Mouse (Mus musculus) liver, postnatal 0 days (tissue): Measurements from ENCODE around the gene Gm156. TPM values are rescaled to one million over a fixed set of nuclear protein-coding genes. Genes with fewer than 3 reads are reported as not detected.

ENCODE experiments used
- ATAC-seq: fragments of 200-750 bp; cut with Nextera tagmentation; 2 replicates; pipeline ENCODE4 v1.8.0; 2017; ENCODE audit warnings: mild to moderate bottlenecking, moderate library complexity
- DNase-seq: peaks from one replicate; pipeline ENCODE4 v3.0.0-alpha.2; 2016
- H3K27ac ChIP-seq: fragments of 300-500 bp; sonication (generic); 2 replicates; pipeline ENCODE4 v1.5.1; 2014; ENCODE audit warnings: antibody characterized with exemption, moderate library complexity, mild to moderate bottlenecking, low read depth
- H3K27me3 ChIP-seq: fragments of 300-500 bp; sonication (generic); 2 replicates; pipeline ENCODE4 v1.6.1; 2014; ENCODE audit warnings: low read length, control low read depth, mixed read lengths; ENCODE audit not compliant: insufficient read depth
- H3K36me3 ChIP-seq: fragments of 300-500 bp; sonication (generic); replicated peaks from 2 replicates; pipeline ENCODE4 v1.6.1; 2014; ENCODE audit warnings: mild to moderate bottlenecking, control low read depth, low read length, moderate library complexity, mixed read lengths; ENCODE audit not compliant: insufficient read depth
- H3K4me1 ChIP-seq: fragments of 300-500 bp; sonication (generic); 2 replicates; pipeline ENCODE4 v1.6.1; 2014; ENCODE audit warnings: antibody characterized with exemption, mild to moderate bottlenecking, control low read depth; ENCODE audit not compliant: insufficient read depth
- H3K4me2 ChIP-seq: fragments of 300-500 bp; sonication (generic); 2 replicates; pipeline ENCODE4 v1.6.1; 2014; ENCODE audit warnings: low read depth, mild to moderate bottlenecking, low read length, moderate library complexity, mixed read lengths
- H3K4me3 ChIP-seq: fragments of 300-500 bp; sonication (generic); 2 replicates; pipeline ENCODE4 v1.5.1; 2014; ENCODE audit warnings: low read depth, low read length
- H3K9ac ChIP-seq: fragments of 300-500 bp; sonication (generic); replicated peaks from 2 replicates; pipeline ENCODE4 v1.6.1; 2014; ENCODE audit warnings: mild to moderate bottlenecking, moderate library complexity
- H3K9me3 ChIP-seq: fragments of 300-500 bp; sonication (generic); 2 replicates; pipeline ENCODE4 v1.6.1; 2016; ENCODE audit warnings: mild to moderate bottlenecking, control low read depth, low read length, mixed read lengths
- CTCF ChIP-seq: sonication (generic); IDR thresholded peaks from 2 replicates; pipeline ENCODE4 v1.5.1; 2016; ENCODE audit warnings: antibody characterized with exemption, low read depth
- EP300 ChIP-seq: IDR thresholded peaks from 2 replicates; pipeline ENCODE4 v1.6.1; 2016; ENCODE audit warnings: antibody characterized with exemption, low read depth, mild to moderate bottlenecking
- WGBS: fragments of 180-500 bp; shearing (Covaris S2); extraction: QIAGEN DNeasy Blood & Tissue Kit; methylation state at CpG from one replicate; pipeline ENCODE4 v1.1.7; 2014; ENCODE audit not compliant: insufficient replicate concordance; 5-methylcytosine and 5-hydroxymethylcytosine counted together
- polyA plus RNA-seq: library from polyadenylated mRNA; unstranded; fragments of >200 nt; fragmentation: Nextera tagmentation; extraction: Ambion mirVana; gene quantifications from 2 replicates; pipeline ENCODE4 v1.2.1, GENCODE M21; 2015

Gm156 gene
- polyA plus RNA-seq, 1 experiment from 2014 or later, result not detected

- Histone ChIP-seq H3K27ac (no peak within 1 kb of the TSS), H3K9me3 (no peaks in the 10 kb centered on the region), H3K4me2 (no peak within 1 kb of the TSS), H3K9ac (no peak within 1 kb of the TSS), H3K27me3 (no peaks in the 10 kb centered on the region), H3K4me1 (no peaks in the 10 kb centered on the region), H3K4me3 (no peak within 1 kb of the TSS), H3K36me3 (no peaks in the 10 kb centered on the region)
- ATAC-seq, result no peak
- no peak for TF ChIP-seq EP300
- no peak for TF ChIP-seq CTCF
- WGBS, result 8% methylated on average over 2 of the region's 2 CpGs
- no peak for DNase-seq
Observed at GRCm38 (mm10) chr6:129740069-129740721, 43.9 kb downstream of the Gm156 start, which contains the start of gene Klri2. Gene Klri2, minus strand, starts transcription at chr6:129740484.

DNA sequence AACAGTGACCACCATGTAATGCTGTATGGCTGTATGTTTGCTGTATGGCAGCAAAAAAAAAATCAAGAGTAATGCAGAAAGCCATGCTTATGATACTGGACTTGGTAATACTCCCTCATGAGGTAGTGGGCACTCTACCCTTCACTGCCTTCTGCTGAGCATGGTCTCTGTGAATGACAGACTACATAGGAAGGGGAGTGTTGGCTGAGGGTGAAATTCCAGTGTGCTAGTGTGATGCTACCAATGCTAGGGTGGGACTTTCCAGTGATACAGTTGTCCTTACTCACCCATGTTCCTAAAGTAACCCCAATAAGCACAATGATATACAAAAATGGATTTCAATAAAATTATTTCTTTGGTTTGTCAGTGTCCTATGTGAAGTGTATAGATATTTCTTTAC lies 47.7 kb downstream of the Gm156 start:
- DNase-seq (no peak), ATAC-seq (no peak)
- H3K9ac ChIP-seq, result no peak overlapping the region
- no peaks in the 10 kb centered on the region for H3K27me3 ChIP-seq
- TF ChIP-seq CTCF, result no peak
- H3K27ac ChIP-seq, result no peak overlapping the region
- no peaks in the 10 kb centered on the region for H3K4me1 ChIP-seq
- no peaks in the 10 kb centered on the region for H3K36me3 ChIP-seq
- H3K9me3 ChIP-seq, result no peaks in the 10 kb centered on the region
- no peak overlapping the region for H3K4me2 ChIP-seq
- H3K4me3 ChIP-seq, result no peak overlapping the region

- Histone ChIP-seq H3K27me3 (no peaks in the 10 kb centered on the region), H3K4me1 (no peaks in the 10 kb centered on the region), H3K9me3 (no peaks in the 10 kb centered on the region), H3K4me3 (no peak overlapping the region), H3K27ac (no peak overlapping the region), H3K4me2 (no peak overlapping the region), H3K36me3 (no peaks in the 10 kb centered on the region), H3K9ac (no peak overlapping the region)
- DNase-seq (no peak), ATAC-seq (no peak)
- TF ChIP-seq CTCF, result no peak
- TF ChIP-seq EP300, result no peak
- 73% methylated on average over 1 of the region's 1 CpGs for WGBS
Observed at GRCm38 (mm10) chr6:129727237-129727636, 56.8 kb downstream of the Gm156 start.

DNA sequence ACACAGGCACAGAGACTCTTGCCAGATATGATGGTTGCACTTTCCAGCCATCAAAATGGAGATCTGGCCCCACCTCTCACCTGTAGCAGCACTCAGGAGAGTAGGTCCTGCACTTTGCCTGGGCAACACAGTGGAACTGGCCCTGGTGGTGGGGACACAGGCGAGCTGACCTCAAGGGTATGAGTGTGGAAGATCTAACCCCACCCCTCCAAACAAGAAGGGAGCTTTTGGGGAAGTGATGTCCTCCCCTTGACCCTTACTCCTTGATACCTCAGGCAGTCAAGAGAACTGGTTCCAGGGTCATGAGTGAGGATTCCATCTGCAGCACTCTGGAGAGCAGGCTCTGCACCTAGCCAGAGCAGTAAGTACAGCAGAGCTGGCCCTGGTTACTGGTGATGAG lies 62.7 kb downstream of the Gm156 start:
- WGBS, result 45% methylated on average over 1 of the region's 1 CpGs
- no peak overlapping the region for H3K27ac ChIP-seq

DNA sequence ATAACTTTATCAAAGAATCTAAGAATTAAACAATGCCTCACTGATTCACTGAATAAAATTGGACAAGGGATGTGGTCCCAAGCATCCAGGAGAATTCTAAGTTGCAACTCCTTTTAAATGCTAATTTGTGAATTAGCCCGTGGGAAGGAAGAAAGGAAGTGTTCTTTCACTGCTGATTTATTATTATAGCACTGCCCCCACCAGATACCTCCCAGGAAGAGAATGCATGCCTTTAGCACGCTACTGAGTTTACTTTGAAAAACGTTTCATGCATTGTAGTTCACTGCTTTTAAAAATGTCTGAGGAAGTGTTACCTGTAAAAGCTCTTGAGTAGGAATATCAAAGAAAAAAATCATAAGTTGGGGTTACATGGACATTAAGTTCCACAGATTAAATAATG lies 63.6 kb downstream of the Gm156 start:
- no peaks in the 10 kb centered on the region for H3K4me1 ChIP-seq
- TF ChIP-seq EP300 (no peak), CTCF (no peak)
- H3K9ac ChIP-seq, result no peak overlapping the region
- H3K27me3 ChIP-seq, result no peaks in the 10 kb centered on the region
- DNase-seq (no peak), ATAC-seq (no peak)
- no peak overlapping the region for H3K4me3 ChIP-seq
- no peak overlapping the region for H3K4me2 ChIP-seq
- no peak overlapping the region for H3K27ac ChIP-seq
- H3K9me3 ChIP-seq, result no peaks in the 10 kb centered on the region
- no peaks in the 10 kb centered on the region for H3K36me3 ChIP-seq
- WGBS, result 27% methylated on average over 3 of the region's 3 CpGs

More for the DNA sequence above, 62.7 kb downstream of the Gm156 start:
- Histone ChIP-seq H3K27me3 (no peaks in the 10 kb centered on the region), H3K36me3 (no peaks in the 10 kb centered on the region), H3K4me1 (no peaks in the 10 kb centered on the region), H3K9ac (no peak overlapping the region), H3K4me2 (no peak overlapping the region), H3K9me3 (no peaks in the 10 kb centered on the region), H3K4me3 (no peak overlapping the region)
- TF ChIP-seq CTCF, result no peak
- TF ChIP-seq EP300, result no peak
- ATAC-seq (no peak), DNase-seq (no peak)

- TF ChIP-seq CTCF, result no peak
- TF ChIP-seq EP300, result no peak
- H3K4me1 ChIP-seq, result no peaks in the 10 kb centered on the region
- H3K9ac ChIP-seq, result no peak within 1 kb of the TSS
- H3K27ac ChIP-seq, result no peak within 1 kb of the TSS
- no peak within 1 kb of the TSS for H3K4me3 ChIP-seq
- no peak for ATAC-seq
- DNase-seq, result no peak
- WGBS, result 71% methylated on average over 4 of the region's 4 CpGs
- H3K27me3 ChIP-seq, result no peaks in the 10 kb centered on the region
- no peaks in the 10 kb centered on the region for H3K36me3 ChIP-seq
- no peaks in the 10 kb centered on the region for H3K9me3 ChIP-seq
- no peak within 1 kb of the TSS for H3K4me2 ChIP-seq
Observed at GRCm38 (mm10) chr6:129717032-129717431, 67.0 kb downstream of the Gm156 start, which contains the start of gene Klri1. Gene Klri1, minus strand, starts transcription at chr6:129717132.

Other genes starting within 250 kb of the Gm156 start
- 0.45 and 0.60 TPM in 2 replicates for gene Klre1, start 206.4 kb downstream of the Gm156 start, polyA plus RNA-seq
- 2.1 and 2.7 TPM in 2 replicates for gene Klrd1, start 192.5 kb downstream of the Gm156 start, polyA plus RNA-seq
- 2.3 and 2.5 TPM in 2 replicates for gene Klrk1, start 160.4 kb downstream of the Gm156 start, polyA plus RNA-seq
- not detected in 2 replicates for gene Klrc3, start 140.9 kb downstream of the Gm156 start, polyA plus RNA-seq
- gene Klrc2, start 123.6 kb downstream of the Gm156 start, polyA plus RNA-seq, result 0.14 and 0.27 TPM in 2 replicates
- gene Klrc1, start 105.3 kb downstream of the Gm156 start, polyA plus RNA-seq, result 1.2 and 1.8 TPM in 2 replicates
- gene Klri1, start 67.1 kb downstream of the Gm156 start, polyA plus RNA-seq, result not detected in 2 replicates
- gene Klri2, start 43.8 kb downstream of the Gm156 start, polyA plus RNA-seq, result 0.07 and 0.13 TPM in 2 replicates
- gene Gm17631, start 78.4 kb upstream of the Gm156 start, polyA plus RNA-seq, result not detected in 2 replicates
- 0.39 and 0.41 TPM in 2 replicates for gene Klra17, start 92.4 kb upstream of the Gm156 start, polyA plus RNA-seq
- 1.3 and 2.1 TPM in 2 replicates for gene Klra5, start 133.4 kb upstream of the Gm156 start, polyA plus RNA-seq
- not detected in 2 replicates for gene Klra6, start 242.7 kb upstream of the Gm156 start, polyA plus RNA-seq